Mouse (Mus musculus): Measurements from ENCODE around the gene Zfp941.
"Not testable (repeated sequence)": the region's sequence is repeated elsewhere in the genome, so short reads cannot be mapped to it uniquely, and the experiment has no call there.

The Zfp941 gene

GRCm38 (mm10) chr7:140765391-140765790 is 56.6 kb downstream of the Zfp941 start:
- not testable (repeated sequence) for DNase-seq

- DNase-seq: no peak
Measured at GRCm38 (mm10) chr7:140763447-140764020, 58.4 kb downstream of the Zfp941 start, which contains the start of gene Cyp2e1. Cyp2e1 (plus strand) TSS chr7:140763739.

- no peak for DNase-seq
Measured at GRCm38 (mm10) chr7:140760647-140761046, 61.3 kb downstream of the Zfp941 start.

Measured in cerebellum, adult 9-11 months (tissue).